Mouse (Mus musculus) fat pad, adult 2 months (tissue): Measurements from ENCODE around the gene Cyp17a1.

ENCODE experiments used
- DNase-seq: peaks from one replicate; pipeline ENCODE4 v3.0.0-alpha.2; 2011; ENCODE audit warnings: low read depth, low spot score; ENCODE audit errors: extremely low read depth

The Cyp17a1 gene

GRCm38 (mm10) chr19:46675641-46676040, 2.7 kb upstream of the Cyp17a1 start:
- DNase-seq, result no peak

GRCm38 (mm10) chr19:46670691-46671090, 2.3 kb downstream of the Cyp17a1 start:
- no peak for DNase-seq

- no peak for DNase-seq
These were observed 3.2 kb downstream of the Cyp17a1 start for GRCm38 (mm10) chr19:46669802-46670201.

GRCm38 (mm10) chr19:46668263-46668662, 4.7 kb downstream of the Cyp17a1 start:
- DNase-seq, result no peak

- DNase-seq, result no peak
These were observed 5.7 kb downstream of the Cyp17a1 start for GRCm38 (mm10) chr19:46667300-46667699.

- DNase-seq, result no peak
These were observed 7.5 kb downstream of the Cyp17a1 start for GRCm38 (mm10) chr19:46665474-46665873.

GRCm38 (mm10) chr19:46662784-46663183, 10.2 kb downstream of the Cyp17a1 start:
- no peak for DNase-seq

- no peak for DNase-seq
These were observed 10.8 kb downstream of the Cyp17a1 start for GRCm38 (mm10) chr19:46662214-46662613.

- no peak for DNase-seq
These were observed 11.5 kb downstream of the Cyp17a1 start for GRCm38 (mm10) chr19:46661511-46661910.

GRCm38 (mm10) chr19:46658851-46659250, 14.1 kb downstream of the Cyp17a1 start:
- DNase-seq, result no peak

- no peak for DNase-seq
These were observed 14.6 kb downstream of the Cyp17a1 start for GRCm38 (mm10) chr19:46658348-46658747.

- no peak for DNase-seq
These were observed 15.5 kb downstream of the Cyp17a1 start for GRCm38 (mm10) chr19:46657339-46658020.

- no peak for DNase-seq
These were observed 16.7 kb downstream of the Cyp17a1 start for GRCm38 (mm10) chr19:46656151-46656840.

- DNase-seq, result no peak
These were observed 17.3 kb downstream of the Cyp17a1 start for GRCm38 (mm10) chr19:46655626-46656025.

GRCm38 (mm10) chr19:46653616-46654235, 19.2 kb downstream of the Cyp17a1 start:
- DNase-seq, result no peak

GRCm38 (mm10) chr19:46653188-46653587, 19.8 kb downstream of the Cyp17a1 start:
- DNase-seq, result no peak

- no peak for DNase-seq
These were observed 24.4 kb downstream of the Cyp17a1 start for GRCm38 (mm10) chr19:46648565-46648964.

- DNase-seq, result no peak
These were observed 25.1 kb downstream of the Cyp17a1 start for GRCm38 (mm10) chr19:46647850-46648249.

- DNase-seq, result no peak
These were observed 25.7 kb downstream of the Cyp17a1 start for GRCm38 (mm10) chr19:46647254-46647653.

GRCm38 (mm10) chr19:46646041-46646481, 26.9 kb downstream of the Cyp17a1 start:
- DNase-seq, result peak; percentile 82

GRCm38 (mm10) chr19:46644793-46645602, 28.0 kb downstream of the Cyp17a1 start:
- DNase-seq, result no peak
